In genomic region chr15:97865988-97866387, GRCm38 (mm10) we compare ENCODE assay signal across 21 mouse cellular contexts. TPM values are rescaled to one million over a fixed set of nuclear protein-coding genes. Genes with fewer than 3 reads are reported as not detected.
A peak's percentile ranks its signal among the peaks of the same experiment; 100 is the strongest.
DNase-seq lines count a peak whose midpoint lies in the region; ATAC-seq and TF ChIP-seq lines count a peak whose summit lies in the region.
"Had no signal": no experiment of that assay in that cellular context is flagged by ENCODE, and none has a peak within 500 bp of the region (broad histone marks: within the 10 kb centered on the region; RNA-seq: fewer than 3 reads in every experiment).

No protein-coding gene starts in this region.

- WGBS in liver, embryonic 14.5 days (ENCODE audit: insufficient replicate concordance): 76% methylated on average over 2 of the region's 2 CpGs
- 88% methylated on average over 2 of the region's 2 CpGs for WGBS in liver, embryonic 12.5 days (ENCODE audit: insufficient replicate concordance)
- 87% methylated on average over 2 of the region's 2 CpGs for WGBS in kidney, adult 2 months

- no peak for ATAC-seq in CD4-positive, CD25-positive, alpha-beta regulatory T cell, adult 4 months
- no peak for ATAC-seq in liver, embryonic 14.5 days (ENCODE audit: insufficient read depth)
- no peak for ATAC-seq in liver, embryonic 12.5 days
- no peak for ATAC-seq in erythroid progenitor cell, adult 5-6 weeks (replicated peaks; ENCODE audit: low FRiP score, poor library complexity, severe bottlenecking)
- ATAC-seq: forebrain, postnatal 0 days had no signal

- dilution Hi-C loops in CH12.LX (cut with MboI; ENCODE audit: extremely low pct_ligation_motif_present, extremely low pct_unique_long_range_greater_than_20kb, low sequenced_read_pairs): no loop called here

- no peak overlapping the region for H3K4me2 ChIP-seq in liver, embryonic 14.5 days (ENCODE audit: low read depth)
- H3K4me2 ChIP-seq in liver, embryonic 12.5 days: no peak overlapping the region
- no peak overlapping the region for H3K4me2 ChIP-seq in CH12.LX (ENCODE audit: insufficient read depth, low read depth, poor library complexity, severe bottlenecking)
- H3K4me2 ChIP-seq: embryonic facial prominence, embryonic 12.5 days had no signal

- no peak overlapping the region for H3K9ac ChIP-seq in liver, embryonic 14.5 days (replicated peaks)
- H3K9ac ChIP-seq in liver, embryonic 12.5 days: no peak overlapping the region
- H3K9ac ChIP-seq in CH12.LX (ENCODE audit: insufficient read depth, low read depth): no peak overlapping the region
- H3K9ac ChIP-seq: embryonic facial prominence, embryonic 12.5 days; forebrain, postnatal 0 days had no signal

- no peak for TF ChIP-seq POLR2A in CH12.LX (IDR thresholded peaks at IDR 0.05; ENCODE audit: low read depth, low read length)
- TF ChIP-seq POLR2A in brain, embryonic 14.5 days (IDR thresholded peaks at IDR 0.05; ENCODE audit: borderline replicate concordance, extremely low read depth, insufficient read depth, insufficient read length, poor library complexity, severe bottlenecking): no peak
- no peak for TF ChIP-seq POLR2A in kidney, adult 2 months (IDR thresholded peaks at IDR 0.05; ENCODE audit: low read depth, low read length)

- peak; percentile 23 for DNase-seq in CD4-positive, CD25-positive, alpha-beta regulatory T cell, adult 2 months (ENCODE audit: low read depth, low spot score)
- no peak for DNase-seq in liver, embryonic 14.5 days (ENCODE audit: low read depth in 3 of 3, low spot score in 3 of 3)
- no peak for DNase-seq in CH12.LX (ENCODE audit: extremely low read depth)
- DNase-seq in brain, embryonic 14.5 days (ENCODE audit: low read depth): no peak
- no peak for DNase-seq in kidney, adult 2 months
- DNase-seq: adrenal gland, postnatal 10 days; cerebellum, adult 18-20 months; forebrain, postnatal 0 days; gastrocnemius, postnatal 10 days; heart, adult 18-20 months; kidney, adult 11 months; kidney, postnatal 25 days; layer of hippocampus, adult 9-11 months; lung, adult 2 months; right cerebral cortex, adult 18-20 months; thymus, postnatal 4 days had no signal

- peak; percentile 62 for TF ChIP-seq CTCF in liver, embryonic 14.5 days (IDR thresholded peaks at IDR 0.05; ENCODE audit: low read depth)
- TF ChIP-seq CTCF in CH12.LX (conservative IDR thresholded peaks at IDR 0.05 in 1 of 2, IDR thresholded peaks at IDR 0.05 in 1 of 2; ENCODE audit: low read depth in 2 of 2, low read length in 2 of 2): peak; percentile 47 to 60
- peak; percentile 22; the same call in 1 of the 2 replicates for TF ChIP-seq CTCF in brain, embryonic 14.5 days (IDR thresholded peaks at IDR 0.05; ENCODE audit: borderline replicate concordance, extremely low read depth, insufficient read depth, insufficient read length)
- TF ChIP-seq CTCF in kidney, adult 2 months (conservative IDR thresholded peaks at IDR 0.05; ENCODE audit: insufficient read depth, insufficient read length, low read depth, low read length): no peak

- no peaks in the 10 kb centered on the region for H3K36me3 ChIP-seq in liver, embryonic 14.5 days (replicated peaks; ENCODE audit: control insufficient read depth, insufficient read depth, low read depth)
- H3K36me3 ChIP-seq in liver, embryonic 12.5 days: peaks cover 5% of the 10 kb centered on the region; the same call in 1 of the 2 replicates
- no peaks in the 10 kb centered on the region for H3K36me3 ChIP-seq in CH12.LX (replicated peaks in 1 of 2; ENCODE audit: control insufficient read depth in 1 of 2, insufficient read depth in 1 of 2, low read length in 1 of 2)
- H3K36me3 ChIP-seq in kidney, adult 2 months (ENCODE audit: control insufficient read depth, insufficient read depth, low read length): peaks cover 16% of the 10 kb centered on the region
- H3K36me3 ChIP-seq: embryonic facial prominence, embryonic 12.5 days; G1E had no signal

- peaks cover 0 to 8% of the 10 kb centered on the region in 2 experiments; a peak in 2 of 4 replicates for H3K4me1 ChIP-seq in liver, embryonic 14.5 days (replicated peaks; ENCODE audit: control insufficient read depth in 2 of 2, insufficient read depth in 2 of 2, low read length in 1 of 2)
- peaks cover 34% of the 10 kb centered on the region for H3K4me1 ChIP-seq in liver, embryonic 12.5 days
- H3K4me1 ChIP-seq in CH12.LX (ENCODE audit: control insufficient read depth in 1 of 2, insufficient read depth in 2 of 2): peaks cover 0 to 3% of the 10 kb centered on the region in 2 experiments; a peak in 1 of 4 replicates
- H3K4me1 ChIP-seq in kidney, adult 2 months (ENCODE audit: control insufficient read depth, insufficient read depth, low read length): no peaks in the 10 kb centered on the region

- no peaks in the 10 kb centered on the region for H3K9me3 ChIP-seq in liver, embryonic 14.5 days (ENCODE audit: control insufficient read depth, low read length)
- H3K9me3 ChIP-seq in liver, embryonic 12.5 days (replicated peaks): peaks cover 5% of the 10 kb centered on the region; the same call in 1 of the 2 replicates
- H3K9me3 ChIP-seq in CH12.LX (replicated peaks; ENCODE audit: low read length): peaks cover 18% of the 10 kb centered on the region
- H3K9me3 ChIP-seq: embryonic facial prominence, embryonic 12.5 days had no signal

- no peak overlapping the region for H3K27ac ChIP-seq in liver, embryonic 14.5 days
- H3K27ac ChIP-seq in liver, embryonic 12.5 days: no peak overlapping the region
- no peak overlapping the region for H3K27ac ChIP-seq in CH12.LX (ENCODE audit: insufficient read depth, low read depth)
- H3K27ac ChIP-seq in kidney, adult 2 months (ENCODE audit: insufficient read depth, low read depth, low read length): no peak overlapping the region
- H3K27ac ChIP-seq: embryonic facial prominence, embryonic 12.5 days had no signal

- TF ChIP-seq RAD21 in CH12.LX (IDR thresholded peaks at IDR 0.05; ENCODE audit: low read depth, low read length): peak; percentile 34

- no peak for TF ChIP-seq EP300 in liver, embryonic 14.5 days (IDR thresholded peaks at IDR 0.05; ENCODE audit: low read depth)
- no peak for TF ChIP-seq EP300 in CH12.LX (IDR thresholded peaks at IDR 0.05; ENCODE audit: low read length)

- no peaks in the 10 kb centered on the region for H3K79me2 ChIP-seq in CH12.LX (replicated peaks; ENCODE audit: control insufficient read depth, extremely low read depth, insufficient read depth, poor library complexity, severe bottlenecking)

- in situ Hi-C loops in CH12.LX (cut with MboI; ENCODE audit: low pct_ligation_motif_present, low pct_unique_long_range_greater_than_20kb, low sequenced_read_pairs): loop anchor here (25.0 kb wide), 1 partner anchor 296 kb away; the partner anchor contains the start of genes Asb8 and Ccdc184

- H3K4me3 ChIP-seq in liver, embryonic 14.5 days (ENCODE audit: insufficient read depth in 1 of 2, low read depth in 2 of 2, low read length in 2 of 2): no peak overlapping the region
- H3K4me3 ChIP-seq in liver, embryonic 12.5 days: no peak overlapping the region
- no peak overlapping the region for H3K4me3 ChIP-seq in CH12.LX (replicated peaks in 1 of 3; ENCODE audit: low read depth in 2 of 3, low read length in 2 of 3, poor library complexity in 1 of 3)
- H3K4me3 ChIP-seq in kidney, adult 2 months (ENCODE audit: insufficient read depth, low read depth, low read length): no peak overlapping the region
- H3K4me3 ChIP-seq: embryonic facial prominence, embryonic 12.5 days had no signal

- H3K27me3 ChIP-seq in liver, embryonic 14.5 days (ENCODE audit: control insufficient read depth, insufficient read depth, low read length): no peaks in the 10 kb centered on the region
- no peaks in the 10 kb centered on the region for H3K27me3 ChIP-seq in liver, embryonic 12.5 days (replicated peaks)
- peaks cover 5% of the 10 kb centered on the region for H3K27me3 ChIP-seq in CH12.LX (replicated peaks)
- no peaks in the 10 kb centered on the region for H3K27me3 ChIP-seq in kidney, adult 2 months (replicated peaks; ENCODE audit: control insufficient read depth, insufficient read depth, low read length)
- H3K27me3 ChIP-seq: embryonic facial prominence, embryonic 12.5 days had no signal

TF ChIP-seq in CH12.LX, 34 proteins besides CTCF, POLR2A, EP300 and RAD21:
- TF ChIP-seq MAZ (IDR thresholded peaks at IDR 0.05; ENCODE audit: low read depth, low read length) (no peak), SMC3 (IDR thresholded peaks at IDR 0.05; ENCODE audit: low read depth, low read length) (peak; percentile 40)

RNA-seq across cellular contexts. Expression of gene Hdac7, which starts 21.7 kb away (rescaled TPM):
- 10 to 100 TPM; 68.2 to 74.2 TPM for polyA plus RNA-seq in CD4-positive, CD25-positive, alpha-beta regulatory T cell, adult 4 months (2017; shearing (Covaris generic))
- polyA plus RNA-seq in liver, embryonic 14.5 days (2012; rRNA removed): 8.6 and 11.3 TPM in 2 replicates
- 4.7 and 6.6 TPM in 2 replicates for polyA plus RNA-seq in liver, embryonic 14.5 days (2014; fragmentation: Nextera tagmentation; extraction: Ambion mirVana)
- polyA plus RNA-seq in liver, embryonic 12.5 days (2016; fragmentation: Nextera tagmentation; extraction: Ambion mirVana): 14.0 and 14.3 TPM in 2 replicates
- total RNA-seq in CH12.LX (2012; rRNA removed) (18.0 and 21.7 TPM in 2 replicates), CH12.LX (2014; rRNA removed) (17.7 and 19.8 TPM in 2 replicates)
- 47.8 and 55.2 TPM in 2 replicates for polyA plus RNA-seq in CH12.LX (2012; ENCODE audit: insufficient read length, low read depth)
- 78.2 and 82.1 TPM in 2 replicates for polyA plus RNA-seq in brain, embryonic 14.5 days (2012; rRNA removed)
- total RNA-seq in erythroid progenitor cell, adult 5-6 weeks (2015; ENCODE audit: low replicate concordance): 15.1 and 26.8 TPM in 2 replicates
- total RNA-seq in erythroid progenitor cell, adult 5-6 weeks (2017; ENCODE audit: low replicate concordance): 2.4 and 9.8 TPM in 2 replicates
- polyA plus RNA-seq in kidney, adult 2 months (2012; rRNA removed): 41.6 and 45.4 TPM in 2 replicates

RNA-seq across cellular contexts. Expression of gene Vdr, which starts 44.4 kb away (rescaled TPM):
- polyA plus RNA-seq in CD4-positive, CD25-positive, alpha-beta regulatory T cell, adult 4 months (2017; shearing (Covaris generic)): under 1 TPM; 0.24 to 0.84 TPM
- 0.08 and 0.11 TPM in 2 replicates for polyA plus RNA-seq in liver, embryonic 14.5 days (2012; rRNA removed)
- polyA plus RNA-seq in liver, embryonic 14.5 days (2014; fragmentation: Nextera tagmentation; extraction: Ambion mirVana): 0.15 and 0.32 TPM in 2 replicates
- 0.46 and 0.66 TPM in 2 replicates for polyA plus RNA-seq in liver, embryonic 12.5 days (2016; fragmentation: Nextera tagmentation; extraction: Ambion mirVana)
- 0.63 and 0.68 TPM in 2 replicates for total RNA-seq in CH12.LX (2012; rRNA removed)
- total RNA-seq in CH12.LX (2014; rRNA removed): 0.52 and 0.61 TPM in 2 replicates
- polyA plus RNA-seq in CH12.LX (2012; ENCODE audit: insufficient read length, low read depth): 1.3 and 1.7 TPM in 2 replicates
- 0.25 and 0.26 TPM in 2 replicates for polyA plus RNA-seq in brain, embryonic 14.5 days (2012; rRNA removed)
- total RNA-seq in erythroid progenitor cell, adult 5-6 weeks (2015; ENCODE audit: low replicate concordance): 0.84 TPM in 1 of 2 replicates, not detected in the other
- total RNA-seq in erythroid progenitor cell, adult 5-6 weeks (2017; ENCODE audit: low replicate concordance): not detected in 2 replicates
- 96.6 and 114 TPM in 2 replicates for polyA plus RNA-seq in kidney, adult 2 months (2012; rRNA removed)

Comparison
In these comparisons a context has a peak if more than half of its experiments do, and no peak if none do; other contexts are left out.
1. RNA of gene Vdr, which starts 44.4 kb away (polyA plus RNA-seq): 96.6 to 114 TPM in kidney, adult 2 months; 1.3 to 1.7 TPM in CH12.LX, 0.24 to 0.84 TPM in CD4-positive, CD25-positive, alpha-beta regulatory T cell, adult 4 months, 0.46 to 0.66 TPM in liver, embryonic 12.5 days, 0.25 to 0.26 TPM in brain, embryonic 14.5 days and 0.08 to 0.32 TPM in liver, embryonic 14.5 days; every median in the first group is over 10 times any median in the second.